12 mouse cellular contexts compared by ENCODE assay signal in genomic region chr11:52910788-52911187, GRCm38 (mm10).
DNase-seq lines count a peak whose midpoint lies in the region; ATAC-seq and TF ChIP-seq lines count a peak whose summit lies in the region.
"Had no signal": no experiment of that assay in that cellular context is flagged by ENCODE, and none has a peak within 500 bp of the region (broad histone marks: within the 10 kb centered on the region; RNA-seq: fewer than 3 reads in every experiment).

No protein-coding gene starts in this region.

- peak; percentile 26 for DNase-seq in embryonic facial prominence, embryonic 14.5 days (ENCODE audit: low spot score)
- no peak for DNase-seq in embryonic facial prominence, embryonic 10.5 days (ENCODE audit: low spot score)
- peak; percentile 72 for DNase-seq in lung, embryonic 14.5 days
- DNase-seq in lung, adult 18-20 months = no peak
- peak; percentile 26 for DNase-seq in adrenal gland, postnatal 25 days
- no peak for DNase-seq in frontal cortex, postnatal 36 days (ENCODE audit: low spot score in 2 of 2)
- no peak for DNase-seq in ovary, adult 18-20 months (ENCODE audit: low spot score)
- DNase-seq: gastrocnemius, adult 2 months had no signal

- H3K9ac ChIP-seq in embryonic facial prominence, embryonic 14.5 days (ENCODE audit: low read depth, low read length) = no peak overlapping the region
- H3K9ac ChIP-seq in lung, embryonic 14.5 days = no peak overlapping the region
- no peak overlapping the region for H3K9ac ChIP-seq in heart, embryonic 12.5 days
- H3K9ac ChIP-seq: limb, embryonic 12.5 days had no signal

- ATAC-seq in embryonic facial prominence, embryonic 14.5 days (ENCODE audit: low read depth) = no peak; the same call in 1 of the 2 replicates
- peak; percentile 31; the same call in 1 of the 2 replicates for ATAC-seq in lung, embryonic 14.5 days (ENCODE audit: insufficient read depth)
- ATAC-seq in heart, embryonic 12.5 days (ENCODE audit: insufficient number of reproducible peaks, low FRiP score) = 0 out of 2 replicates have a peak, but pooled peaks have one; percentile 33
- ATAC-seq: CD4-positive, CD25-positive, alpha-beta regulatory T cell, adult 4 months had no signal

- no peaks in the 10 kb centered on the region for H3K4me1 ChIP-seq in embryonic facial prominence, embryonic 14.5 days (ENCODE audit: control insufficient read depth, insufficient read depth, low read length)
- H3K4me1 ChIP-seq in embryonic facial prominence, embryonic 10.5 days = peaks cover 5% of the 10 kb centered on the region; the same call in 1 of the 2 replicates
- no peaks in the 10 kb centered on the region for H3K4me1 ChIP-seq in lung, embryonic 14.5 days (ENCODE audit: insufficient read depth)
- peaks cover 23% of the 10 kb centered on the region for H3K4me1 ChIP-seq in heart, embryonic 12.5 days (replicated peaks)
- H3K4me1 ChIP-seq: limb, embryonic 12.5 days had no signal

- no peak overlapping the region for H3K27ac ChIP-seq in embryonic facial prominence, embryonic 14.5 days (replicated peaks; ENCODE audit: low read depth, low read length)
- no peak overlapping the region for H3K27ac ChIP-seq in embryonic facial prominence, embryonic 10.5 days (replicated peaks)
- no peak overlapping the region for H3K27ac ChIP-seq in lung, embryonic 14.5 days (ENCODE audit: low read depth)
- peak overlapping the region; percentile 57 for H3K27ac ChIP-seq in heart, embryonic 12.5 days (ENCODE audit: poor library complexity, severe bottlenecking)
- H3K27ac ChIP-seq: gastrocnemius, adult 2 months; layer of hippocampus, adult 2 months; limb, embryonic 12.5 days had no signal

- H3K4me3 ChIP-seq in embryonic facial prominence, embryonic 14.5 days (ENCODE audit: low read depth, low read length) = no peak overlapping the region
- H3K4me3 ChIP-seq in embryonic facial prominence, embryonic 10.5 days = no peak overlapping the region
- no peak overlapping the region for H3K4me3 ChIP-seq in lung, embryonic 14.5 days (ENCODE audit: low read depth, low read length)
- H3K4me3 ChIP-seq in heart, embryonic 12.5 days = no peak overlapping the region
- H3K4me3 ChIP-seq: gastrocnemius, adult 2 months; layer of hippocampus, adult 2 months; limb, embryonic 12.5 days had no signal

- no peaks in the 10 kb centered on the region for H3K36me3 ChIP-seq in embryonic facial prominence, embryonic 14.5 days (ENCODE audit: control insufficient read depth, insufficient read depth, low read length)
- no peaks in the 10 kb centered on the region for H3K36me3 ChIP-seq in embryonic facial prominence, embryonic 10.5 days (replicated peaks)
- no peaks in the 10 kb centered on the region for H3K36me3 ChIP-seq in lung, embryonic 14.5 days (ENCODE audit: insufficient read depth)
- no peaks in the 10 kb centered on the region for H3K36me3 ChIP-seq in heart, embryonic 12.5 days
- H3K36me3 ChIP-seq: limb, embryonic 12.5 days had no signal

- TF ChIP-seq CTCF in lung, embryonic 14.5 days (IDR thresholded peaks at IDR 0.05; ENCODE audit: low read depth) = peak; percentile 39; the same call in 1 of the 2 replicates

- H3K4me2 ChIP-seq in embryonic facial prominence, embryonic 14.5 days (ENCODE audit: low read depth, low read length) = no peak overlapping the region
- H3K4me2 ChIP-seq in lung, embryonic 14.5 days = no peak overlapping the region
- H3K4me2 ChIP-seq in heart, embryonic 12.5 days = no peak overlapping the region
- H3K4me2 ChIP-seq: limb, embryonic 12.5 days had no signal

- no peaks in the 10 kb centered on the region for H3K27me3 ChIP-seq in embryonic facial prominence, embryonic 14.5 days (replicated peaks; ENCODE audit: control insufficient read depth, insufficient read depth, low read length)
- H3K27me3 ChIP-seq in embryonic facial prominence, embryonic 10.5 days (replicated peaks; ENCODE audit: low read depth, poor library complexity, severe bottlenecking) = no peaks in the 10 kb centered on the region
- no peaks in the 10 kb centered on the region for H3K27me3 ChIP-seq in lung, embryonic 14.5 days (ENCODE audit: insufficient read depth, low read length)
- no peaks in the 10 kb centered on the region for H3K27me3 ChIP-seq in heart, embryonic 12.5 days (replicated peaks)
- H3K27me3 ChIP-seq: limb, embryonic 12.5 days had no signal

- 58% methylated on average over 7 of the region's 7 CpGs for WGBS in embryonic facial prominence, embryonic 14.5 days
- WGBS in embryonic facial prominence, embryonic 10.5 days = 80% methylated on average over 7 of the region's 7 CpGs
- WGBS in lung, embryonic 14.5 days = 21% methylated on average over 7 of the region's 7 CpGs
- 24% methylated on average over 7 of the region's 7 CpGs for WGBS in heart, embryonic 12.5 days

- H3K9me3 ChIP-seq in embryonic facial prominence, embryonic 14.5 days (ENCODE audit: control insufficient read depth, low read length) = no peaks in the 10 kb centered on the region
- H3K9me3 ChIP-seq in embryonic facial prominence, embryonic 10.5 days = no peaks in the 10 kb centered on the region
- H3K9me3 ChIP-seq in lung, embryonic 14.5 days (ENCODE audit: low read depth, low read length) = no peaks in the 10 kb centered on the region
- no peaks in the 10 kb centered on the region for H3K9me3 ChIP-seq in heart, embryonic 12.5 days (replicated peaks)
- H3K9me3 ChIP-seq: limb, embryonic 12.5 days had no signal

Comparison
In these comparisons a context has a peak if more than half of its experiments do, and no peak if none do; other contexts are left out.
1. DNase-seq: peak in embryonic facial prominence, embryonic 14.5 days (single experiment), lung, embryonic 14.5 days (single experiment) and adrenal gland, postnatal 25 days (single experiment); none in embryonic facial prominence, embryonic 10.5 days (single experiment), lung, adult 18-20 months (0 of 2), frontal cortex, postnatal 36 days (0 of 2) and ovary, adult 18-20 months (single experiment).